Mouse (Mus musculus) left cerebral cortex, adult 8-10 months (tissue): ENCODE measurements around the gene Sema5a. TPM values are rescaled to one million over a fixed set of nuclear protein-coding genes. Genes with fewer than 3 reads are reported as not detected.

ENCODE experiments used
- DNase-seq, 2 experiments: peaks; one replicate each; pipeline ENCODE4 v3.0.0; 2022; ENCODE audit warnings: low spot score in 2 of 2
- total RNA-seq, 4 experiments: library from RNA; stranded (reverse); gene quantifications; 2 replicates each; pipeline ENCODE4 v1.2.4; 2022

Gene Sema5a
- total RNA-seq, 4 experiments from 2014 or later, result 19.8 to 25.7 (median 23.5) TPM

GRCm38 (mm10) chr15:32300991-32301390 is 56.4 kb downstream of the Sema5a start:
- no peak for DNase-seq

- no peak for DNase-seq
Measured at GRCm38 (mm10) chr15:32306557-32307243, 62.1 kb downstream of the Sema5a start.

- DNase-seq, result no peak
Measured at GRCm38 (mm10) chr15:32310834-32311233, 66.2 kb downstream of the Sema5a start.

- DNase-seq, result no peak
Measured at GRCm38 (mm10) chr15:32311287-32311686, 66.7 kb downstream of the Sema5a start.

GRCm38 (mm10) chr15:32317074-32317473 is 72.5 kb downstream of the Sema5a start:
- no peak for DNase-seq

- DNase-seq, result no peak
Measured at GRCm38 (mm10) chr15:32320739-32321138, 76.1 kb downstream of the Sema5a start.

GRCm38 (mm10) chr15:32322455-32323220 is 78.0 kb downstream of the Sema5a start:
- no peak for DNase-seq

- DNase-seq, result no peak
Measured at GRCm38 (mm10) chr15:32323224-32323623, 78.6 kb downstream of the Sema5a start.

- no peak for DNase-seq
Measured at GRCm38 (mm10) chr15:32324105-32324504, 79.5 kb downstream of the Sema5a start.

- no peak for DNase-seq
Measured at GRCm38 (mm10) chr15:32328370-32329004, 83.9 kb downstream of the Sema5a start.

GRCm38 (mm10) chr15:32329670-32330330 is 85.2 kb downstream of the Sema5a start:
- no peak for DNase-seq

GRCm38 (mm10) chr15:32330427-32330826 is 85.8 kb downstream of the Sema5a start:
- no peak for DNase-seq

GRCm38 (mm10) chr15:32331037-32331436 is 86.4 kb downstream of the Sema5a start:
- DNase-seq, result no peak

GRCm38 (mm10) chr15:32333456-32333855 is 88.8 kb downstream of the Sema5a start:
- no peak for DNase-seq

- DNase-seq, result no peak
Measured at GRCm38 (mm10) chr15:32337810-32338209, 93.2 kb downstream of the Sema5a start.

- no peak for DNase-seq
Measured at GRCm38 (mm10) chr15:32338721-32339290, 94.2 kb downstream of the Sema5a start.

- no peak for DNase-seq
Measured at GRCm38 (mm10) chr15:32339426-32339825, 94.8 kb downstream of the Sema5a start.

- DNase-seq, result no peak
Measured at GRCm38 (mm10) chr15:32341423-32341822, 96.8 kb downstream of the Sema5a start.

- DNase-seq, result no peak
Measured at GRCm38 (mm10) chr15:32343544-32343943, 98.9 kb downstream of the Sema5a start.

GRCm38 (mm10) chr15:32347315-32347714 is 102.7 kb downstream of the Sema5a start:
- DNase-seq, result no peak

GRCm38 (mm10) chr15:32349276-32349675 is 104.7 kb downstream of the Sema5a start:
- no peak for DNase-seq
